Mouse (Mus musculus) midbrain, embryonic 15.5 days (tissue): ENCODE data around the gene Dct. TPM values are rescaled to one million over a fixed set of nuclear protein-coding genes. Genes with fewer than 3 reads are reported as not detected.

Source experiments
- ATAC-seq: fragments of 200-750 bp; cut with Nextera tagmentation; replicated peaks from 2 replicates; pipeline ENCODE4 v1.8.0; 2017; ENCODE audit warnings: moderate TSS enrichment
- H3K27ac ChIP-seq: fragments of 300-500 bp; sonication (generic); 2 replicates; pipeline ENCODE4 v1.5.1; 2015; ENCODE audit warnings: mild to moderate bottlenecking, inconsistent platforms
- H3K27me3 ChIP-seq: fragments of 300-500 bp; sonication (generic); replicated peaks from 2 replicates; pipeline ENCODE4 v1.6.1; 2015; ENCODE audit warnings: inconsistent platforms
- H3K36me3 ChIP-seq: fragments of 300-500 bp; sonication (generic); replicated peaks from 2 replicates; pipeline ENCODE4 v1.6.1; 2015; ENCODE audit warnings: inconsistent platforms
- H3K4me1 ChIP-seq: fragments of 300-500 bp; sonication (generic); 2 replicates; pipeline ENCODE4 v1.6.1; 2015; ENCODE audit warnings: inconsistent platforms
- H3K4me2 ChIP-seq: fragments of 300-500 bp; sonication (generic); 2 replicates; pipeline ENCODE4 v1.6.1; 2015; ENCODE audit warnings: inconsistent platforms, mild to moderate bottlenecking, moderate library complexity
- H3K4me3 ChIP-seq: fragments of 300-500 bp; sonication (generic); 2 replicates; pipeline ENCODE4 v1.5.1; 2015; ENCODE audit warnings: mild to moderate bottlenecking, inconsistent platforms
- H3K9ac ChIP-seq: fragments of 300-500 bp; sonication (generic); 2 replicates; pipeline ENCODE4 v1.6.1; 2015; ENCODE audit warnings: mild to moderate bottlenecking, inconsistent platforms
- H3K9me3 ChIP-seq: fragments of 300-500 bp; sonication (generic); 2 replicates; pipeline ENCODE4 v1.6.1; 2016; ENCODE audit warnings: inconsistent platforms
- WGBS: fragments of 180-500 bp; shearing (Covaris S2); methylation state at CpG from one replicate; pipeline ENCODE4 v1.1.7; 2015; ENCODE audit warnings: mixed read lengths; 5-methylcytosine and 5-hydroxymethylcytosine counted together
- polyA plus RNA-seq: library from polyadenylated mRNA; unstranded; fragments of >200 nt; fragmentation: Nextera tagmentation; extraction: Ambion mirVana; gene quantifications from 2 replicates; pipeline ENCODE4 v1.2.1, GENCODE M21; 2015

Dct gene
- polyA plus RNA-seq, 1 experiment from 2014 or later = 1.1 TPM

DNA sequence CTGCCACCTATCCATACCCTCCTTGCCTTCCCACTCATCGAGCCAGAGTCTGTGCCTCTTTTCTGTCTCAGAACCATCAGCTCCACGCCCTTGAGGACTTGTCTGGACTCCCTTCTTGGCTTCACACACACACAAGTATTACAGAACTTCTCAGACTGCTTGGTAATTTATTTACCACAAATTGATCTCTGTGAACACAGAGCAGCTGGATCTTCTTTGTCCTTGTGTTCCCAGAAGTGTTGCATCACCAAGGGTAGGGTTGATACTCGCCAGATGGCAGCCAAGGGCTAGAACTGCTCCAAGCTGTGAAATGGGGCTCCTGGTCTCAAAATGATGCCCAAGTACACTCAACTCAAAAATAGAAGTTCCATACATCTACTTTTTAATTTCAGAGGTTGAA lies 13.0 kb downstream of the Dct start:
- no peak for ATAC-seq
- no peak overlapping the region for H3K4me3 ChIP-seq
- no peaks in the 10 kb centered on the region for H3K36me3 ChIP-seq
- 88% methylated on average over 3 of the region's 3 CpGs for WGBS
- no peaks in the 10 kb centered on the region for H3K4me1 ChIP-seq
- H3K4me2 ChIP-seq = no peak overlapping the region
- H3K27me3 ChIP-seq = no peaks in the 10 kb centered on the region; the same call in 1 of the 2 replicates
- no peak overlapping the region for H3K27ac ChIP-seq
- H3K9ac ChIP-seq = no peak overlapping the region
- no peaks in the 10 kb centered on the region for H3K9me3 ChIP-seq

DNA sequence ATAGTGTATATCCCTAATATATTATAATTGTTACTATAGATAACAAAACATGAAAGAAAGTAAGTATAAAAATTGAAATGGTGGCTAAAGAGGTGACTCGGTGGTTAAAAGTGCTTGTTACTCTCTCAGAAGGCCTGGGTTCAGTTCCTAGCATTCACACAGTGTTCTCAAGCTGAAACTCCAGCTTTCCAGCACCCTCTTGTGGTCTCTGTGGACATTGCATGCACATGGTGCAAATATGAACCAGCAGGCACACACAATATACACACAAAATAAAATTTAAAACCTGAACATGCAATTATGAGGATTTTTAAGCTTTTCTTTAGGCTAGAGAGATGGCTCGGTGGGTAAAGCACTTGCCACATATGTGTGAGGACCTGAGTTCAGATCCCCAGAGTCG lies 24.5 kb downstream of the Dct start:
- Histone ChIP-seq H3K4me2 (no peak overlapping the region), H3K27me3 (no peaks in the 10 kb centered on the region), H3K36me3 (no peaks in the 10 kb centered on the region), H3K4me3 (no peak overlapping the region), H3K9ac (no peak overlapping the region), H3K9me3 (peaks cover 14% of the 10 kb centered on the region), H3K27ac (no peak overlapping the region), H3K4me1 (no peaks in the 10 kb centered on the region)
- 94% methylated on average over 3 of the region's 3 CpGs for WGBS
- no peak for ATAC-seq

- Histone ChIP-seq H3K4me3 (no peak overlapping the region), H3K4me1 (no peaks in the 10 kb centered on the region), H3K27ac (no peak overlapping the region), H3K27me3 (no peaks in the 10 kb centered on the region), H3K4me2 (no peak overlapping the region), H3K36me3 (no peaks in the 10 kb centered on the region), H3K9me3 (no peaks in the 10 kb centered on the region), H3K9ac (no peak overlapping the region)
- no peak for ATAC-seq
- 61% methylated on average over 10 of the region's 10 CpGs for WGBS
Measured at GRCm38 (mm10) chr14:118021867-118022543, 30.0 kb downstream of the Dct start.

GRCm38 (mm10) chr14:118019314-118019713 lies 32.7 kb downstream of the Dct start:
- no peaks in the 10 kb centered on the region for H3K27me3 ChIP-seq
- H3K27ac ChIP-seq = no peak overlapping the region
- ATAC-seq = no peak
- 88% methylated on average over 5 of the region's 5 CpGs for WGBS
- H3K9ac ChIP-seq = no peak overlapping the region
- no peaks in the 10 kb centered on the region for H3K9me3 ChIP-seq
- no peaks in the 10 kb centered on the region for H3K4me1 ChIP-seq
- no peak overlapping the region for H3K4me3 ChIP-seq
- H3K36me3 ChIP-seq = no peaks in the 10 kb centered on the region
- H3K4me2 ChIP-seq = no peak overlapping the region

DNA sequence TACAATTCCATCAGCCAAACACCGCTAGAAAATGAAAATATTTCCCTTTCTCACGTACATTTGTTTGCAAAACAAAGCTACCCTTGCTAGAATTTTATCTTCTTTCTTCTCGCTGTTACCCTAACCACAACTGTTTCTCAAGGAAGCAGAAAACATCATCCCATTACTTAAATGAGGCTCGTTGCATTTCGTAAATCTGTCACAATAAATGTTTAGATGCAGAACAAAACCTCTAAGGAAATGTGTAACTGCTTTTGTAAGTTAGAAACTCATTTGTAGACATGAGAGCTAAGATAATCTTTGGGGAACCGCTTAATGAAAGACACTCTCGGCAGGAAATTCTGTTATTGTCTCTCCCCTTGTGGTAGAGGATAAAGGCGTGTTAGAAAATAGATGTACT lies 38.8 kb downstream of the Dct start:
- WGBS = 66% methylated on average over 8 of the region's 8 CpGs
- H3K9me3 ChIP-seq = no peaks in the 10 kb centered on the region
- no peak overlapping the region for H3K4me2 ChIP-seq
- no peak overlapping the region for H3K27ac ChIP-seq
- no peak for ATAC-seq
- no peak overlapping the region for H3K9ac ChIP-seq
- H3K4me1 ChIP-seq = no peaks in the 10 kb centered on the region
- H3K4me3 ChIP-seq = no peak overlapping the region
- no peaks in the 10 kb centered on the region for H3K36me3 ChIP-seq
- no peaks in the 10 kb centered on the region for H3K27me3 ChIP-seq

DNA sequence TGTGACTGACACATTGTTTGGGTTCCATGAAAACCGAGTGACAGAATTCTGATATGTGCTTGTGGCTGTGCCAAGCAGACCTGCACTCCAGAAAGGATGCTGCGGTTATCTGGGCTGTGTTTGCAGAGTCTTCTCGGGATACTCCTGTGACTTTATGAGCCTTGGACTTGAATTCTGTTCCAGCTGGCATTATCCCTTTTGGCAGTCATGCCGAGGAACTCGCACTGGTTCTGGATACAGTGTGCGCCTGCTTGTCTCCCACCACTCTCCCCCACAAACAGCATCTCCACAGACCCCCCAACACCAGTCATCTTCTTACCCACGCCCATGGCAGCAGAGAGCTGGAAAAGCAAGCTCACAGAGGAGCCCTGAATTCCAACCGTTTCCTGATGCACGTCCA lies 42.5 kb downstream of the Dct start:
- no peaks in the 10 kb centered on the region for H3K4me1 ChIP-seq
- WGBS = 84% methylated on average over 9 of the region's 9 CpGs
- H3K27me3 ChIP-seq = no peaks in the 10 kb centered on the region
- no peak overlapping the region for H3K4me2 ChIP-seq
- H3K9me3 ChIP-seq = no peaks in the 10 kb centered on the region
- no peak for ATAC-seq
- H3K36me3 ChIP-seq = no peaks in the 10 kb centered on the region
- no peak overlapping the region for H3K4me3 ChIP-seq
- no peak overlapping the region for H3K27ac ChIP-seq
- H3K9ac ChIP-seq = no peak overlapping the region

DNA sequence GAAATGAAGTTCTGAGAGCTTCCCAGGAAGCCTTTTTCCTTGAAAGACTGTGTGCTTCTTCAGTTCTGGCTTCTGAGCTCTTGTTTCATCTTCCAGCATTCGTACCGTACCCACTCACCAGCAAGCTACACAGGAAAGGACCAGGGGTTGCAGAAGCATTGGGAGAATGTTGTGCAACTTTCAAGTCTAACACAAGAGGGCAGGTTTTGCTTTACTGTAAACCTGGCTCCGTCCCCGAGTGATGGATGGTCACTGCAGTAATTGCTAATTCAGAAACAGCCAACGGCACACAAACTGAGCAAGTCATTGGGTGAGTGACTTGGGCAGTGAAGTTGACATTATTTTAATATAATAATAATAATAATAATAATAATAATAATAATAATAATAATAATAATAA lies 46.3 kb downstream of the Dct start:
- Histone ChIP-seq H3K9me3 (no peaks in the 10 kb centered on the region), H3K4me1 (peaks cover 17% of the 10 kb centered on the region), H3K36me3 (no peaks in the 10 kb centered on the region), H3K9ac (no peak overlapping the region), H3K27me3 (no peaks in the 10 kb centered on the region), H3K4me3 (no peak overlapping the region), H3K4me2 (no peak overlapping the region), H3K27ac (no peak overlapping the region)
- 16% methylated on average over 5 of the region's 5 CpGs for WGBS
- ATAC-seq = no peak; the same call in 1 of the 2 replicates

GRCm38 (mm10) chr14:118004434-118004833 lies 47.6 kb downstream of the Dct start:
- no peak overlapping the region for H3K4me3 ChIP-seq
- H3K27ac ChIP-seq = no peak overlapping the region
- 89% methylated on average over 10 of the region's 10 CpGs for whole genome bisulfite sequencing
- peaks cover 17% of the 10 kb centered on the region for H3K4me1 ChIP-seq
- no peaks in the 10 kb centered on the region for H3K9me3 ChIP-seq
- H3K36me3 ChIP-seq = no peaks in the 10 kb centered on the region
- no peak for ATAC-seq
- H3K4me2 ChIP-seq = no peak overlapping the region
- H3K27me3 ChIP-seq = no peaks in the 10 kb centered on the region
- no peak overlapping the region for H3K9ac ChIP-seq

DNA sequence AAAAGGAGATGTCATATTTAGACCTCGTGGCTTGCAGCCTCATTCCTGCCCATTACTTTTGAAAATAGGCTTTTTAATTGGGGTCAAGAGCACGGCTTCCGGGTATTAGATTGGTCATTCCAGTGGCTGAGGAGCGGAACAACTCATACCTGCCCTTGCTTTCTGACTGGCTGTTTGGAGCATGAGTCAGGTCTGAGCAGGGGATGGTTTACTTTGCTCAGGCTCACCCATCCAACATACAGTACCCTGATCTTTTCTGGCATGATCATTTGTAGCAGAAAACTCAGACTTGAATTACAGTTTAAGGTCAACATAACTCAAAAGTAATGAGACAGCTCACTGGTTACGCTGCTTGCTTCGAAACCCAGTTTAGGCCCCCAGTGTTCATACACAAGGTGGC lies 58.2 kb downstream of the Dct start:
- no peak overlapping the region for H3K9ac ChIP-seq

GRCm38 (mm10) chr14:117992600-117993256 lies 59.3 kb downstream of the Dct start:
- H3K9ac ChIP-seq = no peak overlapping the region
- no peaks in the 10 kb centered on the region for H3K4me1 ChIP-seq
- ATAC-seq = no peak
- WGBS = 79% methylated on average over 8 of the region's 8 CpGs
- no peak overlapping the region for H3K4me3 ChIP-seq
- no peak overlapping the region for H3K4me2 ChIP-seq
- H3K27ac ChIP-seq = no peak overlapping the region
- no peaks in the 10 kb centered on the region for H3K9me3 ChIP-seq
- H3K27me3 ChIP-seq = no peaks in the 10 kb centered on the region
- H3K36me3 ChIP-seq = no peaks in the 10 kb centered on the region

More for the DNA sequence above, 58.2 kb downstream of the Dct start:
- Histone ChIP-seq H3K4me2 (no peak overlapping the region), H3K27me3 (no peaks in the 10 kb centered on the region), H3K4me3 (no peak overlapping the region), H3K9me3 (no peaks in the 10 kb centered on the region), H3K4me1 (no peaks in the 10 kb centered on the region), H3K27ac (no peak overlapping the region), H3K36me3 (no peaks in the 10 kb centered on the region)
- 90% methylated on average over 6 of the region's 6 CpGs for WGBS
- ATAC-seq = no peak

DNA sequence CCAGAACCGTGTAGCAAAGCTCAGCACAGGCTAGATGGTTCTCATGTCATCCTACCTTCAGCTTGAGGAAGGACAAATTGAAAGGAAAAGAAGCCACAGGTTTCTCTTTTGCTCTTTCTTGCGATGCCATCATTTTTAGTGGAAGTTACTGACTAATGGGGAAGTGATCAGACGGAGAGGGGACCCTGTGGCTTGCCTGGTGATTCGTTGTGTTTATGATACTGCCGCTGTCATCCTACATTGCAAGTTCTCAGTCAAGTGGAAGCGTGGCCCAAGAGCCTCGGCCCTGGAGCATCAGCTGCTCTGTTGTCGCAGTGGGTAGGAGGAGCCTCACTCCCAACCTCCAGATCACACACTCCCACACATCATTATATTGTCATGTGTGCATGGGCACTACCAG lies 61.8 kb downstream of the Dct start:
- Histone ChIP-seq H3K4me3 (no peak overlapping the region), H3K9ac (no peak overlapping the region), H3K27ac (no peak overlapping the region), H3K4me1 (no peaks in the 10 kb centered on the region), H3K27me3 (no peaks in the 10 kb centered on the region), H3K4me2 (no peak overlapping the region), H3K36me3 (no peaks in the 10 kb centered on the region), H3K9me3 (no peaks in the 10 kb centered on the region)
- ATAC-seq = no peak
- 87% methylated on average over 8 of the region's 8 CpGs for WGBS

DNA sequence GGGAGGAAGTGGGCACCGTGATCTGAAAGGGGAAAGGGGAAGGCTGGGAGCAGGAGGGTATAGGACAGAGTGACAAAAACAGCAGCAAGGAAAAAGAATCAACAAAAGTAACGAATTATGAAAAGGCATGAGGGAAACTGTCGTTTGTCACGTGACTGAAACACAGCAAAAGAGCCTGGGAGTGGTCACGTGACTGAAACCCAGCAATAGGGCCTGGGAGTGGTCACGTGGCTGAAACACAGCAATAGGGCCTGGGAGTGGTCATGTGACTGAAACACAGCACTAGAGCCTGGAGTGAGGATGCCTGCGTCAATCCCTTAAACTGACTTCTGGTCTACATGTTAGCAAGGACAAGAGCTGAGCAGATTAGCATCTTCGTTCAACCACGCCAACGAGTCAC lies 63.6 kb downstream of the Dct start:
- Histone ChIP-seq H3K9me3 (no peaks in the 10 kb centered on the region), H3K4me2 (no peak overlapping the region), H3K36me3 (no peaks in the 10 kb centered on the region), H3K4me3 (no peak overlapping the region), H3K27me3 (no peaks in the 10 kb centered on the region), H3K27ac (no peak overlapping the region), H3K9ac (no peak overlapping the region), H3K4me1 (no peaks in the 10 kb centered on the region)
- 92% methylated on average over 10 of the region's 10 CpGs for WGBS
- ATAC-seq = no peak

DNA sequence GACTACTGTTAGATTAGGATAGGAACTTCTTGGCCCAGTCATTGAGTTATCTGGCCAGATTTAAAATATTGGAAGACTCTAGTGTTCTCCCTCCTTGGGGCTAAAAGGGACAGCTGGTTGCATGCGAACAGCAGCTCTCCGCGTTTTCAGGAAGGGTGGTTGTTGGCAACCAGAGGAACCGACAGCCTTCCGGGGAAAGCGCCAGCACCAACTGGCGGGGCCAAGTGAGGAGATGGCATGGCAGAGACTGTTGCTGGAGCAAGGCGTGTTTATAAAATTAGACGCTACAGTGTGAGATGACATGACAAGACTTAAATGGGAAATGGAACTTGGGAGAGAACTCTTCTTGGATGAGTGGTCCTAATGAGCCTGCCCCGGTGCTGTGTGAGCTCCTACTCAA lies 70.5 kb downstream of the Dct start:
- no peaks in the 10 kb centered on the region for H3K9me3 ChIP-seq
- no peak for ATAC-seq
- H3K4me2 ChIP-seq = no peak overlapping the region
- H3K4me3 ChIP-seq = no peak overlapping the region
- no peaks in the 10 kb centered on the region for H3K4me1 ChIP-seq
- no peaks in the 10 kb centered on the region for H3K27me3 ChIP-seq
- no peak overlapping the region for H3K27ac ChIP-seq
- no peak overlapping the region for H3K9ac ChIP-seq
- H3K36me3 ChIP-seq = no peaks in the 10 kb centered on the region
- WGBS = 94% methylated on average over 10 of the region's 10 CpGs
